Mouse (Mus musculus) olfactory bulb, adult 2 months (tissue): ENCODE data around the gene Polr2j. TPM values are rescaled to one million over a fixed set of nuclear protein-coding genes. Genes with fewer than 3 reads are reported as not detected.

Source experiments
- H3K27ac ChIP-seq: fragments of 200-500 bp; 2 replicates; pipeline ENCODE4 v1.5.1; 2012; ENCODE audit warnings: low read depth, low read length; ENCODE audit not compliant: insufficient read depth
- H3K4me1 ChIP-seq: fragments of 200-500 bp; 2 replicates; pipeline ENCODE4 v1.6.1; 2012; ENCODE audit warnings: low read length; ENCODE audit not compliant: control insufficient read depth, insufficient read depth
- H3K4me3 ChIP-seq: fragments of 200-500 bp; 2 replicates; pipeline ENCODE4 v1.5.1; 2012; ENCODE audit warnings: mild to moderate bottlenecking, low read depth, low read length, moderate library complexity; ENCODE audit not compliant: insufficient read depth
- CTCF ChIP-seq: fragments of 200-500 bp; IDR thresholded peaks from 2 replicates; pipeline ENCODE4 v1.5.1; 2012; ENCODE audit warnings: low read depth, mild to moderate bottlenecking, low read length, moderate library complexity; ENCODE audit not compliant: insufficient read depth
- POLR2A ChIP-seq: fragments of 200-500 bp; IDR thresholded peaks from 2 replicates; pipeline ENCODE4 v1.6.1; 2012; ENCODE audit warnings: mild to moderate bottlenecking, low read depth, low read length, moderate library complexity; ENCODE audit not compliant: insufficient read depth
- WGBS: fragments of 180-500 bp; shearing (Covaris S2); methylation state at CpG from one replicate; pipeline ENCODE4 v1.1.7; 2018; 5-methylcytosine and 5-hydroxymethylcytosine counted together
- polyA plus RNA-seq: library from polyadenylated mRNA; stranded (reverse); fragments of >200 nt; gene quantifications from 2 replicates; pipeline ENCODE4 v1.2.4, GENCODE M21; 2012; ENCODE audit warnings: low replicate concordance; ENCODE audit not compliant: missing spikeins, insufficient read depth, insufficient read length

Polr2j gene
- polyA plus RNA-seq: not detected in 2 replicates

DNA sequence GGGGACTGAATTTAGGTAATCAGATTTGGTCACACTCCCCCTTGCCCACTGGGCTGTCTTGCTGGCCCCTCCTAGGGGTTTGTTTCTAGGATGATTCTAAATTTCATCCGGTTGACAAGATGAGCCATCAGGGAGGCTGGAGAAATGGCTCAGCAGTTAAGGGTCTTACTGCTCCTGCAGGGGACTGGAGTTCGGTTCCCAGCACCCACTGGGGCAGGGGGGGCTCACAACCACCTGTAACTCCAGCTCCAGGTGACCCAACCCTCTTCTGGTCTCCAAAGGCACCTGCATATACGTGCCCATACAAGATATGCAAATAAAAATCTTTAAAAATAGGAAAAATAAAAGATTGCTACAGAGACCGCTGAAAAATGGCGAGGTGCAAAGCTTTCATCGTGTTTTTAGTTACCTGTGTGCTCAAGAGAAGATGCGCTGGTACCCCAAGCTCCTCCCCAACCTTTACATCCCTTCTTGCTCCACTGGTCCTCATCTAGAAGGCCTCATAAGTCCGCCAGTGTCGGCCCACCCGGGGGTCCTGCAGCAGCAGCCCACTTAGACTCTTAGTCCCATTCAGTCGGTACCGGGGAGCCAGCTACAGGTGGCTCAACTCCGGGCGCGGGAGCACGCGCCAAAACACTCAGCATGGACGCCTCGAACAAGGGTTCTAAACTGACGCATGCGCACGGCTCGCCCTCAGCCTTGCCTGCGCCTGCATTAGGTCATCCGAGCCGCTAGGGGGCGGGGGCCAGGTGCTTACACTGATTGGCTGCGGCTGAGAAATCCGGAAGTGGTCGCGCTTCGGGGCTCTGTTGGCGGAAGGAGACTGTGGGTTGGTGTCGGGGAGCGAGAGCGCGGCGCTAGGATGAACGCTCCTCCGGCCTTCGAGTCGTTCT lies at the start of gene Polr2j:
Polr2j (plus strand) TSS at position 741 of the 893 bp plus-strand sequence.
- 3% methylated on average over 42 of the region's 42 CpGs for WGBS
- H3K4me3 ChIP-seq: peak within 1 kb of the TSS; percentile 70
- peak within 1 kb of the TSS; percentile 14; the same call in 1 of the 2 replicates for H3K27ac ChIP-seq

DNA sequence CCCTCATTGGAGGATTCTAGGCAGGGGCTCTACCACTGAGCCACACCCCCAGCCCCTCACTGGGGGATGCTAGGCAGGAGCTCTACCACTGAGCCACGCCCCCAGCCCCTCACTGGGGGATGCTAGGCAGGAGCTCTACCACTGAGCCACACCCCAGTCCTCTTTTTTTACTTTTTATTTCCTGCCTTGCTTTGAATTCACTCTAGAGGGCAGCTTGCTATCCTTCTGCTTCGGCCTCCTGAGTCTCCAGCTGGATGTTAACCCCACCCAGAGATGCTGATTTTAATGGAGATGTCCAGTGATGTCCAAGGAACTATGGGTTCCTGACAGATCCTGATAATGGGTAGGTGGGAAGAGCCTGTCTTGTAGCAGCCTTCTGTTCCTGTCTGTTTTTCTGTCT lies 47.0 kb upstream of the Polr2j start:
- 80% methylated on average over 2 of the region's 2 CpGs for WGBS
- no peak overlapping the region for H3K4me3 ChIP-seq
- no peak overlapping the region for H3K27ac ChIP-seq
- no peak for TF ChIP-seq POLR2A
- TF ChIP-seq CTCF: no peak
- H3K4me1 ChIP-seq: no peaks in the 10 kb centered on the region

More for the DNA sequence above, at the start of gene Polr2j:
- H3K4me1 ChIP-seq: peaks cover 16% of the 10 kb centered on the region
- peak; percentile 90 for TF ChIP-seq CTCF
- peak; percentile 97 for TF ChIP-seq POLR2A

DNA sequence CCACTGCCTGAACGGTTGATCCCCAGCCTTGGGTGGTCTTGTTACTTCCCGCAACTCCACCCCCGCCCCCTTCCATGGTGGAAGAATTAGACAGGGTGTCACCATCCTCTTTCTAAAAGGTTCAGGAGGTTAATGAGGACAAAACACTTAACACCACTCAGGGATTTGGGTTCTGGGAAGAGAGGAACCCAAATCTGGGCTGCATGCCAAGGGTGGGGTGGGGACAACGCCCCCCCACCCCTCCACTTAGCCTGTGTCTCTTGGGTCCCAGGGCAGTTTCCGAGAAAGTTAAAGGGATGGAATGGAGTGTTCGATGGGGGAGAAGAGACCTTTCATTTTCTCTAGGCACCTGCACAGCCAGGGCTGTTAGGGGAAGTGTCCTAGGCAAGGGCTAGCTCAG lies 43.4 kb upstream of the Polr2j start:
- no peak for TF ChIP-seq POLR2A
- TF ChIP-seq CTCF: no peak
- 55% methylated on average over 6 of the region's 6 CpGs for WGBS
- Histone ChIP-seq H3K4me1 (peaks cover 7% of the 10 kb centered on the region), H3K27ac (no peak overlapping the region), H3K4me3 (no peak overlapping the region)

DNA sequence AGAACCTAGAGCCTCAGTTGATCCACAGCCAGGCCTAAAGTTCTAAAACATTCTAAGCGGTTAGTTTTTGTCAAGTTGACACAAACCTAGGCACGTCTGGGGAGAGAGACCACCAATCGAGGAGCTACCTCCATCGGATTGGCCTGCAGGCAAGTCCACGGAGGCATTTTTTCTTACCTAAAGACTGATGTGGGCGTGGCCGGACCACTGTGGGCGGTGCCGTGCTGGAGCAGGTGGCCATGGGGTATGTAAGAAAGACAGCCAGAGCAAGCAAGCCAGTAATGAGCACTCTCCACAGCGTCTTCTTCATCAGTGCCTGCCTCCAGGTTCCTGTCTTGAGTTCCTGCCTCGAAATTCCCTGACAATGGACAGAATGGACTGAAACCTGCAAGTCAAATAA lies 42.9 kb upstream of the Polr2j start:
- TF ChIP-seq CTCF (no peak), POLR2A (no peak)
- 74% methylated on average over 11 of the region's 11 CpGs for WGBS
- Histone ChIP-seq H3K27ac (no peak overlapping the region), H3K4me3 (no peak overlapping the region), H3K4me1 (peaks cover 7% of the 10 kb centered on the region)

DNA sequence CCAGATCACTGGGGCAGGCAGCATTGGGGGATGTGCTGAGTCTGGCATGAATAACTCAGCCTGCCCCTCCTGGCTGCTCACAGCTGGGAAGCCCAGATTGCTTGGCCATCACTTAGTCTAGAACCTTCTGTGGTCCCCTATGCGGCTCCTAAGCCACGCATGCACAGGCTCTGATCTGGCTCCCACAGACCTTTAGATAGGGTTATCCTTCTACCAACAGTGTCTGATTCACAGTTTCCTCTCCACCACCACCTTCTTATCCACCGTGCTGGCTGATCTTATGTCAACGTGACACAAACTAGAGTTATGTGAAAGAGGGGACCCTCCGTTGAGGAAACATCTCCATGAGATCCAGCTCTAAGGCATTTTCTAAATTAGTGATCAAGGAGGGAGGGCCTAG lies 41.4 kb upstream of the Polr2j start:
- TF ChIP-seq POLR2A: no peak
- TF ChIP-seq CTCF: no peak
- H3K27ac ChIP-seq: no peak overlapping the region
- 95% methylated on average over 5 of the region's 5 CpGs for WGBS
- H3K4me3 ChIP-seq: no peak overlapping the region
- H3K4me1 ChIP-seq: peaks cover 7% of the 10 kb centered on the region

DNA sequence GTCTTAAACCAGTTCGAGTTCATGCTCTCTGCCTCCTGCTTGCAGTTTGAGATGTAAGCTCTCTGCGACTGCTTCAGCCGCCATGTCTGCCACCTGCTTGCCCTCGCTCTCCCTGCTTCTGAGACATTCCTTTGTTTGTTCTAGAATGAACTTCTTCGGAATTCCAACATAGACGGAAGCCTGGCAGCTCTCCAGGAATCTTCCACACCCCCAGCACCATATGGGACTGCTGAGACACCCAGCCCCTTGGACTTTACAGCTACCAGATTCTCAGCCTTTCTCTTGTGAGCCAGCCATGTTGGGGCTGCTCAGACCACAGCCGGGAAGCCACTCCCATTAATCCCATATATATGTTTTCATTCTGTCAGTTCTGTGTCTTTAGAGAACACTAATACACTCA lies 40.1 kb upstream of the Polr2j start:
- Histone ChIP-seq H3K4me1 (peaks cover 7% of the 10 kb centered on the region), H3K4me3 (no peak overlapping the region), H3K27ac (no peak overlapping the region)
- TF ChIP-seq CTCF (no peak), POLR2A (no peak)
- 35% methylated on average over 7 of the region's 7 CpGs for WGBS

DNA sequence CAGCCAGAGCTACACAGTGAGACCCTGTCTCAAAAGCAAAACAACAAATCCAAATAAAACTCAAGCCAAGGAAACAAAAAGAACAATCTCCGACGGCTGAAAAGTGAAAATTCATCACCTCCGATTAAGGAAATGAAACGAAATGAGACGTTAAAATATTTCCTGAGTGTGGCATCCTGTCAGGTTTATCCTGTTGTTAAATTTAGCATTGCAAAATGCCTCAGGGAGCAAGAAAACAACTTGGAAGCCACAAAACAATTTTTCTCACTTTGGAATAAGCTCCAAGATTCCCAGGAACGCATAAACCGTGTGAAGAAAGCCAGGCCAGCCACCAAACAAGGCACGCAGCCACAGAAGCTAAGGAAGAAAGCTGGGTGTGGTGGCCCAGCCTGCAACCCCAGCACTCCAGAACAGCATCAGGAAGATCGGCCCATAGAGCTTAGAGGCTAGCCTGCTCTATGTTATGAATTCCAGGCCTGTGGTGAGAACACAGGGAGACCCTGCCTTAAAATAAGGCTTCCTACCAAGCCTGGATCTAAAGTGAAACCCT lies 39.4 kb upstream of the Polr2j start:
- Histone ChIP-seq H3K4me3 (no peak overlapping the region), H3K27ac (peak overlapping the region; percentile 55; the same call in 1 of the 2 replicates), H3K4me1 (peaks cover 7% of the 10 kb centered on the region)
- TF ChIP-seq POLR2A (no peak), CTCF (no peak)
- 53% methylated on average over 9 of the region's 9 CpGs for WGBS

DNA sequence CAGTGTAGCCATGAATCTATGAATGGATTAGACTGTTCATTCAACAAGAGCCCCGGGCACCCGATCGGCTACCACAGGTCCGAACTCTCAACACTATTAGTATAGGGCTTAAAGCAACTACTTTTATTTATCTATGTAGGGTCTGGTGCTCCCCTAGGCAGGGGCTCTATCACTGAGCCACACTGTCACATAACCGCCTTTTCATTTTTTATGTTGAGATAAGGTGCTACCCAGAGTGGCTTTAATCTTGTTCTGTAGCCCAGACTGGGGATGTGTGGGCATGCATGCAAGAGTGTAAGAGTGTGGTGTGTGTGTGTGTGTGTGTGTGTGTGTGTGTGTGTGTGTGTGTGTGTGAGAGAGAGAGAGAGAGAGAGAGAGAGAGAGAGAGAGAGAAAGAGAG lies 38.3 kb upstream of the Polr2j start:
- WGBS: 88% methylated on average over 5 of the region's 5 CpGs

DNA sequence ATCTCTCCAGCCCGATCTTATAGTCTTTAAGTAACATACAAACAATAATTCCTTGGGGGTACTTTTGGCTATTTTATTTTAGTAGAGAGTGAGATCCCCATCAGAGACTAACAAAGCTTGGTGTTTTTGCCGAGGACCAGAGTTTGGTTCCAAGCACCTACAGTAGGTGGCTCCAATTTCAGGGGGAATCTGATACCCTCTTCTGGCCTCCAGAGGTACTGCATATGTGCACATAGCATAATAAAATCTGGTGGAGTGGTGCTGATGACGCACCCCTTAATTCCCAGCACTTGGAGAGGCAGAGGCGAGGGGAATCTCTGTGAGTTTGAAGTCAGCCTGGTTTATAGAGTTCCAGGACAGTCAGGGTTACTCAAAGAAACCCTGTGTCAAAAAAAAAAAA lies 34.1 kb upstream of the Polr2j start:
- H3K27ac ChIP-seq: no peak overlapping the region
- H3K4me1 ChIP-seq: peaks cover 21% of the 10 kb centered on the region
- H3K4me3 ChIP-seq: no peak overlapping the region
- WGBS: 78% methylated on average over 4 of the region's 4 CpGs
- no peak for TF ChIP-seq POLR2A
- TF ChIP-seq CTCF: no peak

More for the DNA sequence above, 38.3 kb upstream of the Polr2j start:
- Histone ChIP-seq H3K4me3 (no peak overlapping the region), H3K27ac (0 out of 2 replicates have a peak overlapping the region, but pooled peaks have one; percentile 40), H3K4me1 (peaks cover 7% of the 10 kb centered on the region)
- TF ChIP-seq CTCF: no peak
- TF ChIP-seq POLR2A: no peak
